Mouse (Mus musculus) testis, adult 2 months (tissue): ENCODE results near the gene Ltbp4. TPM values are rescaled to one million over a fixed set of nuclear protein-coding genes. Genes with fewer than 3 reads are reported as not detected.

ENCODE experiments used
- H3K27ac ChIP-seq: fragments of 200-500 bp; 2 replicates; pipeline ENCODE4 v1.5.1; 2012; ENCODE audit warnings: low read depth, low read length; ENCODE audit not compliant: control insufficient read depth, insufficient read depth
- H3K27me3 ChIP-seq: fragments of 200-500 bp; 2 replicates; pipeline ENCODE4 v1.6.1; 2012; ENCODE audit warnings: mild to moderate bottlenecking, low read length, moderate library complexity; ENCODE audit not compliant: control insufficient read depth, insufficient read depth
- H3K36me3 ChIP-seq: fragments of 200-500 bp; 2 replicates; pipeline ENCODE4 v1.6.1; 2012; ENCODE audit warnings: mild to moderate bottlenecking, low read length; ENCODE audit not compliant: control insufficient read depth, insufficient read depth
- H3K4me1 ChIP-seq: fragments of 200-500 bp; 2 replicates; pipeline ENCODE4 v1.6.1; 2012; ENCODE audit warnings: low read length; ENCODE audit not compliant: control insufficient read depth, insufficient read depth
- H3K4me3 ChIP-seq: fragments of 200-500 bp; 2 replicates; pipeline ENCODE4 v1.5.1; 2012; ENCODE audit warnings: low read depth, mild to moderate bottlenecking, low read length, moderate library complexity, mixed read lengths; ENCODE audit not compliant: control insufficient read depth
- CTCF ChIP-seq: fragments of 200-500 bp; IDR thresholded peaks from 2 replicates; pipeline ENCODE4 v1.5.1; 2012; ENCODE audit warnings: low read depth, mild to moderate bottlenecking, inconsistent platforms, low read length, moderate library complexity; ENCODE audit not compliant: control insufficient read depth, insufficient read depth, insufficient replicate concordance
- POLR2A ChIP-seq: fragments of 200-500 bp; IDR thresholded peaks from 2 replicates; pipeline ENCODE4 v1.6.1; 2012; ENCODE audit warnings: low read depth, mild to moderate bottlenecking, inconsistent platforms, low read length, moderate library complexity; ENCODE audit not compliant: control insufficient read depth
- polyA plus RNA-seq: library from polyadenylated mRNA; depleted of rRNA; stranded (reverse); fragments of >200 nt; gene quantifications from 2 replicates; pipeline ENCODE4 v1.2.3, GENCODE M21; 2012

Ltbp4 gene
- polyA plus RNA-seq, 1 experiment, result 26.1 TPM

DNA sequence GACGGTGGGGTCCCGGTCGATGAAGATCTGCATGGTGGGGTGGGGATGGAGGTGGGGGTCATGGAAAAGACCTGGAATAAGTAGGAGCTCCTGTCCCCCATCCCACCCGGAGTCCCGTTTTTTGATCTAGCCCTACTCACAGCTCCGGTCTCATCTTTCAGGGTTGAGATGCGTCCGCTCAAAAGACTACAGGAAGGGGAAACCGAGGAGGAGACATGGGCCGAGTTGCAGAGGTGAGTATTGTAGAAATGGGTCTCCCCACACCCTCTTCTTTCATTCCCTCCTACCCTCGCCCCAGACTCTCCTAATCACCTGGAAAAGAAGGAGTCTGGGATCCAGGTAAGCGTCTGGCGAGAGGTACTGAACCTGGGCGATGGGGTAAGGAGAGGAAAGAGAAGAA, 17.8 kb upstream of the Ltbp4 start:
- no peak overlapping the region for H3K27ac ChIP-seq
- H3K4me3 ChIP-seq, result peak overlapping the region; percentile 93
- peaks cover 19% of the 10 kb centered on the region for H3K4me1 ChIP-seq
- TF ChIP-seq CTCF (no peak), POLR2A (no peak)
- H3K36me3 ChIP-seq, result no peaks in the 10 kb centered on the region
- H3K27me3 ChIP-seq, result no peaks in the 10 kb centered on the region

DNA sequence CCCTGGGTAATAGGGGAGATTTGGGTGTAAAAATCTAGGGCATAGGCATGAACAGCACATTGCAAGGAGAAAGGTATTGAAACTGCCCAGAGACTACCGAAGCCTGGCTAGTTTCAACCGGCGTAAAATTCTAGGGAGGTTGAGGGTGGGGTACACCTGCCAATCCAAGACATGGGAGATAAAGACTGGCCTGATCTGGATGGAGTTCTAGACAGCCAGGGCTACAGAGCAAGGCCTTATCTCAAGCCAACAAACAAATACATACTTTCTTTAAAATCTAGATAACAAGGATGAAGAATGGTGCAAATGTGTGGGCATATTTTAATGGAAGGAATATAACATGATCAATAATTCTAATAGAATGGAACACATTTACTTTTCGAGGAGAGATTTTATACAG, 17.3 kb upstream of the Ltbp4 start:
- TF ChIP-seq CTCF, result no peak
- TF ChIP-seq POLR2A, result no peak
- no peaks in the 10 kb centered on the region for H3K36me3 ChIP-seq
- H3K4me3 ChIP-seq, result no peak overlapping the region
- H3K27me3 ChIP-seq, result no peaks in the 10 kb centered on the region
- no peak overlapping the region for H3K27ac ChIP-seq
- H3K4me1 ChIP-seq, result peaks cover 19% of the 10 kb centered on the region

DNA sequence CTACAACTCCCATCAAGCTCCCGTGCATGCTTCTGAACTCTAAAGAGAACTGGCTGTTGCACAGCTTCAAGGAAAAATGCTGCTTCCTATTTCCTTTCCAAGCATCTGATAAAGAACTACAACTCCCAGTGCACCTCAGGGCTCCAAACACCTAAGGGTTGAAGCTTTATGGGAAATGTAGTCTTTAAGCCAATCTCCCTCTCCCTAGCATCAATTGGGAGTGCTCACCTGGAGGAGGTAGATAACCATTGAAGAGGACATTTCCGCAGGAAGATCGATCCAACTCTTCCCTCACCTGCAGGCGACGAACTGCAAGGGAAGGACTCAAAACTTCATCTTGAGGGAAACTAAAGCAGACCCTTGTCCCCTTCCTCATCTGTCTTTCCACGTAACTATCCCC, 16.7 kb upstream of the Ltbp4 start:
- Histone ChIP-seq H3K36me3 (no peaks in the 10 kb centered on the region), H3K4me3 (no peak overlapping the region), H3K27me3 (no peaks in the 10 kb centered on the region), H3K27ac (no peak overlapping the region), H3K4me1 (peaks cover 19% of the 10 kb centered on the region)
- TF ChIP-seq CTCF (no peak), POLR2A (no peak)

DNA sequence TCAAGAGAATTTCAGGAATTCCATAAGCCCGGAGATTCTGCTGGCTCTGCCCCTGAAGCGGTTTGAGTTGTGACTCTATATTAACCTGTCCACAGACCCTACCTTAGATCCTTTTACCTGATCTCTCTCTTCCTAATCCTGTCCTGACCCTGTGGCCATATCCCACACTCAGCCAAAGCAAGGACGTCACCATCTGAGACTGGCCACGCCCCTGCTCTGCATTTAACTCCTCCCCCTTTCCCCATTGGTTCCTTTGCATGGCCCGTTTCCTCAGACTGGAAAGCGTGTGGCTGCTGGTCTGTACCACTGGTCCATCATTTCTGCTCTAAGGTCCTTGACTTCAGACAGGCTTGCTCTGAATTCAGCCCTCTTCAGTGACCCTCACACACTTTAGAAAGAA, 8.0 kb upstream of the Ltbp4 start:
- TF ChIP-seq POLR2A (no peak), CTCF (no peak)
- H3K36me3 ChIP-seq, result no peaks in the 10 kb centered on the region
- no peak overlapping the region for H3K27ac ChIP-seq
- H3K4me1 ChIP-seq, result peaks cover 11% of the 10 kb centered on the region
- H3K27me3 ChIP-seq, result no peaks in the 10 kb centered on the region
- H3K4me3 ChIP-seq, result no peak overlapping the region

DNA sequence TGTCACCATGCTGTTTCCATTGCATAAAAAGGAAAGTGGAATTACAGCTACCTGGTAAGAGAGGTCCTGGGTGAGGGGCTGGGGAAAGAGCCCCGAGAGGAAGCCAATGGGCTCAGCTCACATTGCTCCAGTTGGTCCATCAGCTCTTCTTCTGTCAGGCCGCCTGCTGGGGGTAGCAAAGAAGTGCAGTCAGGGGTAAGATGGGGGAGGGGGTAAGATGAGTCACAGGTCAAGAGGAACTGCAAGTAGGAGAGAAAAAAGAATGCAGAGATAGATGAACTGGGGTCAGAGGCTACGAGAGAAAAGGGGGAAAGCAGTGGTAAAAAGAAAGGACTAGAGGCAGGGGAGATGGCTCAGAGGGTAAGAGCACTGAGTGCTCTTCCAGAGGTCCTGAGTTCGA, 5.1 kb upstream of the Ltbp4 start:
- no peaks in the 10 kb centered on the region for H3K36me3 ChIP-seq
- H3K27me3 ChIP-seq, result no peaks in the 10 kb centered on the region
- H3K27ac ChIP-seq, result no peak overlapping the region
- peaks cover 16% of the 10 kb centered on the region for H3K4me1 ChIP-seq
- TF ChIP-seq POLR2A (no peak), CTCF (no peak)
- H3K4me3 ChIP-seq, result no peak overlapping the region

DNA sequence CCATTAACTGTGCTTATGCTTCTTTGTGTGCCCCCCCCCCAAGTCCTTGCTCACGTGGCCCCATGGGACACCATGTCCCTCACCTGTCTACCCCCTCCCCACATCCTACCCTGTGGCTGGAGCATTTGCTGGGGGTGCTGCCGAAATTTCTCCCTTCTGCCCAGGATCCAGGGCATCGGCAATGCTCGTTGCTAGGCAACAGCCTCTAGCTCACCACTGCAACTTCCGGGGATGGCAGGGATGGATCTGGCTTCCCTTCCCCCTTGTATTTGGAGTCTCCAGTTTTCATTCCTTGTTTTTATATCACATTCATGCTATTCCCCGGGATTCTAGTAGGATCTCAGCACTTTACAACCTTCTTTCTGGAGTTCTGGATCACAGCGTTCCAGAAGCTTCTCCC, 2.0 kb upstream of the Ltbp4 start:
- TF ChIP-seq POLR2A (no peak), CTCF (no peak)
- no peaks in the 10 kb centered on the region; the same call in 1 of the 2 replicates for H3K27me3 ChIP-seq

DNA sequence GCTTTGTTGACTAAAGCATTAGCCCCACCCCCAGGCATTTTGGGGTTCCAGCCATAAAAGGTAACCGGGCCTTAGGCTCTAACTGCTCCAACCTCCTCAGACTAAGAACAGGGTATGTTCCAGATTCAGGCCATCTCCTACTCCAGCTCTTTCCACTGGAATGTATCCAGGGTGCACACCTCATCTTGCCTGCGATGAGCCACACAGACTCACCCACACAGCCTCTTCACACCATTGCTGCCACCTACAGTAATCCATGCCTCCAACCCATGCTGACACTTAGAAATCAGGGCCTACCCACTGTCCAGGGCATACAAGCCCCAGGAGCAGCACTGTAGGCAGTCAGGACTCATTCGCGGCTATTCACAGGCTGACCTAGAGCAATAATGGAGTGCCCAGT, 1.6 kb upstream of the Ltbp4 start:
- H3K27ac ChIP-seq, result no peak overlapping the region
- H3K4me1 ChIP-seq, result peaks cover 13% of the 10 kb centered on the region
- H3K4me3 ChIP-seq, result no peak overlapping the region; the same call in 1 of the 2 replicates
- no peaks in the 10 kb centered on the region for H3K36me3 ChIP-seq
- TF ChIP-seq CTCF (no peak), POLR2A (no peak)
- H3K27me3 ChIP-seq, result no peaks in the 10 kb centered on the region; the same call in 1 of the 2 replicates

More for the DNA sequence above, 2.0 kb upstream of the Ltbp4 start:
- no peak overlapping the region for H3K27ac ChIP-seq
- H3K4me1 ChIP-seq, result peaks cover 13% of the 10 kb centered on the region
- no peaks in the 10 kb centered on the region for H3K36me3 ChIP-seq
- no peak overlapping the region; the same call in 1 of the 2 replicates for H3K4me3 ChIP-seq
